Mouse (Mus musculus) kidney, postnatal 36 days (tissue): ENCODE data around the gene Krtap16-1.

ENCODE experiments used
- DNase-seq, 2 experiments: peaks; one replicate each; pipeline ENCODE4 v3.0.0; 2021 to 2022; ENCODE audit warnings: mixed read lengths in 2 of 2

Gene Krtap16-1

GRCm38 (mm10) chr11:99986180-99986647 is at the start of gene Krtap16-1:
Krtap16-1 (minus strand) TSS chr11:99986597.
- no peak for DNase-seq

- DNase-seq = no peak
These were observed 43.4 kb upstream of the Krtap16-1 start, which contains the start of gene Krt33b for GRCm38 (mm10) chr11:100029768-100030167. Krt33b (minus strand) TSS chr11:100029868.

- DNase-seq = no peak
These were observed 35.0 kb upstream of the Krtap16-1 start for GRCm38 (mm10) chr11:100021438-100021837.

DNA sequence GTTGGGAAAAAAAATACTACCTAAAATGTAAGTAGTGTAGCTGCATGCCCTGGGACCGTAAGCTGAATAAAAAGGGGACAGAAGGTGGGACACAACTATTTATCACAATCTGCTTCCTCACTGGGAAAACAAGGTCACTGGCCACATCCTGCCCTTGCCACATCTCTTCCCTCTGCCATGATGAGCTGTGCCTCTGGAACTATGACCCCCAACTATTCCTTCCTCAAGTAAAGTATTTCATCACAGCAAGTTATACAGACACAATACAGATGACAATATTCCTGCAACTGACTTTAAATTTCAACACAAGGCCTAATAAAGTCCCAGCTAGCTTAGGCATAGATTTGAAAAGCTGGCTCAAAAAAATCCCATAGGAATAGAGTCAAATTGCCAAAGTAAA is 33.1 kb upstream of the Krtap16-1 start:
- no peak for DNase-seq

- DNase-seq = no peak
These were observed 29.7 kb upstream of the Krtap16-1 start, which contains the start of gene Krt33a for GRCm38 (mm10) chr11:100016112-100016511. Krt33a (minus strand) TSS chr11:100016212.

- DNase-seq = no peak
These were observed 27.3 kb upstream of the Krtap16-1 start for GRCm38 (mm10) chr11:100013691-100014171.

DNA sequence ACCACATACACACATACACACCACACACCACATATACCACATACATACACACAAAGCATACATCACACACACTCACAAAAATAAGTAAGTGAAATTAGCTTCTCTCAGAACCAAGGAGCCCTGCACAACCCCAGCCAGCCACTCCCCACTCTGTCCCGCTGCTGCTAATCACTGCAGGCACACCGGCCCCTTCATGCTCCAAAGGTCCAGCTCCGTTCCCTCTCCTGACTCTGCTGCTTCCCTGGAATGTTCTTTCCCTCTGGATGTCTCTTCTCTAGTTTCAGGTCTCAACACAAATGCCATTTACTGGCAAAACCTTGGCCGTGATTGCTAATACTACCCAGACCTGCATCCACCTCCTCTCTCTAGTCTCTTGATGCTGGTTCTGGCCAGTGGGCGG is 24.3 kb upstream of the Krtap16-1 start:
- DNase-seq = no peak

DNA sequence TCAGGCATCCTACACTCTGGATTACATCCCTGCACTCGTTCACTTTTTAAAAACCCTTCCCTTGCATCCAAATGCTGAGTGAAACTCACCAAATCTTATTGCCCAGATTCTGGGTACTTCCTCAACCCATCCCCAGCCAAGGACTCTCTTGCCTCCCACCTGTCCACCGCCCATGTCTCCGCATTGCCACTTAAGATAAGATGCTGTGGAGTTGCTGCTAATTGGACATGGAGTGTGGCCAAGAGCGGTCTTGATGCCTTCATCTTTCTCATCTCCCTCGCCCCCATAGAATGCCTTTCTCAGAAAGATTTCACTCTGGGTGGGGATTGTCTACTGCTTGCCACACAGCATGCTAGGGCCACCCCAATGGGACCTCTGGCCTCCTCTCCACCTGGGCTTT is 21.9 kb upstream of the Krtap16-1 start:
- DNase-seq = no peak

- peak in 1 of 2 experiments; percentile 21 for DNase-seq
These were observed 20.2 kb upstream of the Krtap16-1 start for GRCm38 (mm10) chr11:100006624-100007023.

- no peak for DNase-seq
These were observed 19.5 kb upstream of the Krtap16-1 start for GRCm38 (mm10) chr11:100005905-100006304.

GRCm38 (mm10) chr11:100004846-100005245 is 18.4 kb upstream of the Krtap16-1 start:
- peak; percentile 41 to 70 for DNase-seq

DNA sequence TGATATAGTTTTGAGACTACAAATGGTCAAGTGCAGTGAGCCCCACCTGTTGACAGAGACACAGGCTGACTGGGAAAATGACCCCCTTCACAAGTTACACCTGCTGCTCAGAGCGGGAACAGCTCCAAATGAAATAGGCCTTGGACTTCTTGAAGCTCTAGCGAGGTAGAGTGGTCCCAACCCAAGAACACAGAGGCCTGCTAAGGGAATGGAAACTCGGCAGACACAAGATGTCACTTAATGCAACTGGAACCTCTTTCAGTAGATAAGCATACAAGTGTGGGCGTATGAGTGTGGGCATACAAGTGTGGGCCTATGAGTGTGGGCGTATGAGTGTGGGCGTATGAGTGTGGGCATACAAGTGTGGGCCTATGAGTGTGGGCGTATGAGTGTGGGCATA is 12.7 kb upstream of the Krtap16-1 start:
- DNase-seq = no peak

DNA sequence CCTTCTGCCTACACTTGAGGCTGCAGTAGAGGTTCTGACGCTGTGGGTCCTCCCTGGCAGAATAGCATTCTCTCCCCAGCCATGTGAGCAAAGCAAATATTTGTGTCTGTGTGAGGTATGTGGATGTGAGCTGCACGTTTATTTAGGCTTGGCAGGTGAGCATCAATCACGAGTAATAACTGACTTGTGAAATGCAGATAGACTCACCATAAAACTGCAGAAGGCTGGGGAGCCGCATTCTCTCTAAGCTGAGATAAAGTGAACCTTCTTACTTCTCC is 7.9 kb upstream of the Krtap16-1 start:
- DNase-seq = no peak

GRCm38 (mm10) chr11:99993620-99994383 is 7.4 kb upstream of the Krtap16-1 start, which contains the start of gene Krtap17-1:
Krtap17-1 (minus strand) TSS chr11:99993994.
- no peak for DNase-seq

GRCm38 (mm10) chr11:99990571-99990970 is 4.2 kb upstream of the Krtap16-1 start:
- no peak for DNase-seq

GRCm38 (mm10) chr11:99989881-99990405 is 3.5 kb upstream of the Krtap16-1 start:
- DNase-seq = no peak

- DNase-seq = no peak
These were observed 2.1 kb upstream of the Krtap16-1 start for GRCm38 (mm10) chr11:99988530-99988929.

DNA sequence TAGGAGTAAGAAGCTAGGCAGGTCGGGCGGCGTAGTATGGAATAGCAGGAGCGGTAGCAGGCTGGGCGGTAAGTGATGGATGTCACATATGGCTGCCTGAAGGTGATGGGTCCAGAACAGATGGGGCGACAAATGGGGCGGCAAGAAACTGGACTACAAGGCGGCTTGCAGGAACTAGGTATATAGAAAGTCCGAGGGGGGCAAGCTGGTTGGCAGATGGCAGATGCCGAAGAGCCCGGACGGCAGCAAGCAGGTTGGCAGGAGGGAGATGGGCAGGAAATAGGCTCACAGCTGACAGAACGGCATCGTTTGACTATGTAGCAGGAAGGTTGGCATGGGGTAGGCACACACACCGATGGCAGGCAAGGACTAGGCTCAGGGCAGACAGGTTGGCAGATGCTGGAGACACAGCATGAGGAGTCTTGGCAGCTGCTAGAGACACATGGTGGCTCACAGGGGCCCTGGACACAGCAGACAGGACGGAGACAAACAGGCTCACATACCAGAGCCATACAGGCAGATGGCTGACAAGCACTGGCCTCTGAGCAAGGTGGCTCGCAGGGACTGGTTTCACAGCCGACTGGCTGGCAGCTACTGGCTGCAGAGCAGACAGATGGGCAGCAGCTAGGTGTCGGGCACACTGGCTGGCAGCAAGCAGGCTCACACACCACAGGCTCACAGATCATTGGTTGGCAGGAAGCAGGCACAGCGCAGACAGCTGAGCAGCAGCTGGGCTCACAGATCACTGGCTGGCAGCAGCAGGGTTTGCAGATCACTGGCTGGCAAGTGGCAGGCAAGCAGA is 905 bp downstream of the Krtap16-1 start:
- DNase-seq = peak in 1 of 2 experiments; percentile 6

GRCm38 (mm10) chr11:99983442-99983841 is 3.0 kb downstream of the Krtap16-1 start:
- DNase-seq = no peak

DNA sequence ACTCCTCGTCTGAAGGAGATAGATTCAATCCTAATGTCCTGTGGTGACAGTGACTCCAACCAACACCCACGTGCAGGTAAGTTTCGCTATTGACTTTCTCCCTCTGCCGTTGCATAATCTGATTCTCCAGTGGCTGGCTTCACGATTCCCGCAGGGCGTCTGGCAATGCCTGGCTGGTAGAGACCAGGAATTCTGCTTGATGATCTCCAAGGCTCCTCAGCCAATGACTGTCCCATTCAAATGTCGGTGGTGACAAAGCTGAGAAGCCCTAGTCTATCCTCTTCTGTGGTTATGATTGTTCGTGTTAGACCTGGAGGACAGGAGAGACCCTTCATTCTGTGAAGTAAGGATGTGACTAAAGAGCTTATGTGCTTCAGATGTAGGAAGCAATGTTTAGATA is 3.7 kb downstream of the Krtap16-1 start:
- no peak for DNase-seq

DNA sequence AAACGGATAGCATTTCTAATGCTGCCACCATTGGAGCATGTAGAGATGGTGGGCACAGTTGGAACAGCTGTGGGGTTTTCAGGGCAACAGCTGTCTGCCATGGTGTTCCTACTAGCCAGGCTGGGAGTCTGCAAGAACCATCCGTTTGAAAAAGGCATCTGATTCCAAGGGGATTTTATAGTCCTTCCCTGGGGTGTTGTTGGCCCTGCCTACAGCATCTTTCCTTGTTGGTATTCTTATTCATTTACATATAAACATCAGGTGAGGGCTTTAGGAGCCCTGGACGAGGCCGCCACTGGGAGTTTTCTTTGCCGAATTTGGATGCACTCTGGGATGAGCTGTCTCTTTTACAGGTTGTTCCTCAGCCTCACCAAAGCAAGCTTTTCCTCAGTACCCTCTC is 7.4 kb downstream of the Krtap16-1 start, which contains the start of gene Krtap29-1:
Gene Krtap29-1, minus strand, starts transcription at position 101 of the 400 bp plus-strand sequence.
- DNase-seq = no peak

DNA sequence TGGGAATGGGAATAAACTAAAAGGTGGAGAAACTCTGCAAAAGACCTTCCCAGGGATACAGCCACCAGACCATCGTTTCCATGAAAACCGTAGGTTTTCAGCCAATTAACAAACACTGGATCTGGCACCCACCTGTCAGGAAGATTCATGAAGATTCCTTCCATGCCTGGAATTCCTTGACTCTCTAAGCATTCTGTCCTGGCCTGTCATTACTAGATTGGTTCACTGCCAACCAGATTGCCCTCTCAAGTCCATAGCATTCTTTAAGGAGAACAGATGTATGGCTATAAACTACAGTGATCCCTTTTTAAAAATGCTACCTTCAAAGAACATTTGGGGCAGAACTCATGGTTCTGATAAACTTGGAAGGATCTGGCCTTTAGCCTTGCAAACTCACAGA is 20.4 kb downstream of the Krtap16-1 start:
- DNase-seq = no peak

GRCm38 (mm10) chr11:99964213-99964612 is 22.2 kb downstream of the Krtap16-1 start:
- no peak for DNase-seq
